Mouse (Mus musculus): ENCODE measurements around the gene Olfm2. TPM values are rescaled to one million over a fixed set of nuclear protein-coding genes. Genes with fewer than 3 reads are reported as not detected.

Gene Olfm2
- total RNA-seq, 1 experiment, result 2.2 TPM

DNA sequence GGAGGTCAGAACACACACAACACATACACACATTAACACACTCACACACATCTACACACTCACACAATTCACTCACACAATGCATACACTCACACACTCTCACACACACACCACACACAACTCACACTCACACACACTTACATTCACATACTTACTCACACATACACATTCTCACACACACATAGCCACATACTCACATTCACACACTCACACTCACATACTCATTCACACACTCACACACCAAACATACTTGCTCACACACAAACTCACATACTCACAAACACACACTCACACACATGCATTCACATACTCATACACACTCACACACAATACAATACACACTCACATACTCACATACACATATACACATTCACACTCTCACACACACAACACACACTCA lies 40.7 kb downstream of the Olfm2 start:
- no peak overlapping the region for H3K27ac ChIP-seq (ENCODE audit: insufficient read depth, low read depth, low read length, poor library complexity, severe bottlenecking)
- H3K36me3 ChIP-seq (ENCODE audit: control insufficient read depth, insufficient read depth, low read length, poor library complexity, severe bottlenecking), result no peaks in the 10 kb centered on the region
- no peak for DNase-seq (ENCODE audit: low read depth, low spot score)
- H3K9ac ChIP-seq (ENCODE audit: insufficient read depth, low read depth, low read length, poor library complexity, severe bottlenecking), result no peak overlapping the region
- no peak overlapping the region for H3K4me3 ChIP-seq (ENCODE audit: insufficient read depth in 1 of 2, low read depth in 1 of 2, low read length in 2 of 2, poor library complexity in 1 of 2, severe bottlenecking in 1 of 2)
- no peaks in the 10 kb centered on the region for H3K9me3 ChIP-seq (ENCODE audit: control insufficient read depth, insufficient read depth, low read depth, low read length)
- in situ Hi-C loops (cut with MboI; ENCODE audit: low sequenced_read_pairs in 2 of 2, unreplicated experiment in 2 of 2), result no loop called here
- TF ChIP-seq HCFC1 (IDR thresholded peaks at IDR 0.05; ENCODE audit: borderline replicate concordance, insufficient read depth, low read length) (no peak), CHD2 (IDR thresholded peaks at IDR 0.05; ENCODE audit: low read depth, low read length) (no peak), ZNF384 (IDR thresholded peaks at IDR 0.05; ENCODE audit: low read depth, low read length) (no peak), ZC3H11A (IDR thresholded peaks at IDR 0.05; ENCODE audit: borderline replicate concordance, low read depth, low read length) (no peak), MAFK (IDR thresholded peaks at IDR 0.05; ENCODE audit: insufficient read depth, low read depth, low read length) (no peak)
- H3K4me1 ChIP-seq (ENCODE audit: control insufficient read depth in 2 of 2, insufficient read depth in 2 of 2, low read length in 2 of 2, poor library complexity in 1 of 2), result no peaks in the 10 kb centered on the region

DNA sequence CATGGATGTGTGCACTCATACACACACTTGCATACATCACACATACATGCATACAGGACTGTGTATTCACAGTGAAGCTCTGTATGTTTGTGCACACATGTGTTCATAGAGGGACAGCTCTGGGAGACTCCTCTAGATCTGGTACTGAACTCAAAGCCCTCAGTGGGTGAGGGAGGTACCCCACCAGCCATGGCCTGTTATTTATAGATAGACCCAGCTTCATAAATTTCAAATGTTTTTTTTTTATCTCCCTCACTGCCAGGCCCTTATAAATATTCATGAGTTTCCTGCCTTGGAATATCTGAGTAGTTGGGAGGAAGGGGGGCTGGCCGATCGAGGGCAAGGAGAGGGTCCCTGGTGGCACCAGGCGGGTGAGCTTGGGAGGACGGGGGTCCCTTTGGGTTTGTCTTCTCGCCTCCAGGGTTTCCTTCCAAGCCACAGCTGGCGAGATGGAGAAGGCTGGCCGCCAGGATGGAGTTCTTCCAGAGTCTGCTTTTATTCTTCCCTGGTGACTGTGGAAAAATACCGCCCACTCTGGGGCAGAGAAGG lies 42.2 kb downstream of the Olfm2 start:
- H3K27ac ChIP-seq (ENCODE audit: insufficient read depth, low read depth, low read length, poor library complexity, severe bottlenecking), result no peak overlapping the region
- TF ChIP-seq ZNF384 (IDR thresholded peaks at IDR 0.05; ENCODE audit: low read depth, low read length) (no peak), CHD2 (IDR thresholded peaks at IDR 0.05; ENCODE audit: low read depth, low read length) (no peak), HCFC1 (IDR thresholded peaks at IDR 0.05; ENCODE audit: borderline replicate concordance, insufficient read depth, low read length) (no peak), MAFK (IDR thresholded peaks at IDR 0.05; ENCODE audit: insufficient read depth, low read depth, low read length) (no peak), ZC3H11A (IDR thresholded peaks at IDR 0.05; ENCODE audit: borderline replicate concordance, low read depth, low read length) (no peak)
- no peak for DNase-seq (ENCODE audit: low read depth, low spot score)
- in situ Hi-C loops (cut with MboI; ENCODE audit: low sequenced_read_pairs in 2 of 2, unreplicated experiment in 2 of 2), result no loop called here
- H3K36me3 ChIP-seq (ENCODE audit: control insufficient read depth, insufficient read depth, low read length, poor library complexity, severe bottlenecking), result no peaks in the 10 kb centered on the region
- H3K9me3 ChIP-seq (ENCODE audit: control insufficient read depth, insufficient read depth, low read depth, low read length), result no peaks in the 10 kb centered on the region
- no peak overlapping the region for H3K4me3 ChIP-seq (ENCODE audit: insufficient read depth in 1 of 2, low read depth in 1 of 2, low read length in 2 of 2, poor library complexity in 1 of 2, severe bottlenecking in 1 of 2)
- H3K4me1 ChIP-seq (ENCODE audit: control insufficient read depth in 2 of 2, insufficient read depth in 2 of 2, low read length in 2 of 2, poor library complexity in 1 of 2), result no peaks in the 10 kb centered on the region
- H3K9ac ChIP-seq (ENCODE audit: insufficient read depth, low read depth, low read length, poor library complexity, severe bottlenecking), result no peak overlapping the region

DNA sequence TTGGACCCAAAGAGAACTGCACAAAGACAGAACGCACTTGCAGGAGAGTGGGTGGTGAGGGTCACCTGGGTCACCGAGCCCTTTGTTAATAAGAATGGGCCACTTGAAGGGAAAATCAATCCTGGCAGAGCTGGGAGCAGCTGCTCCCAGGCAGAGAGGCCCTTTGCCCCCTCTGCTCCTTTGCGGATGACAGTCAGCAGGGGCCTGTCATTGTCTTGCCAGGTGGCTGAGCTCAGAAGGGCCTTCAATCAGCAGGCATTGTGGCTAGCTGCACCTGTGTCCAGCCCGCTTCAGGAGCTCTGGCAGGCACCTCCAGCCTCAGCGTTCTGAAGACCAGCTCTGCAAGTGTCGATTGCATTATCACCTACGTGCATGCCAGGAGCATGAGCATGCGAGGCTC lies 48.7 kb downstream of the Olfm2 start:
- TF ChIP-seq HCFC1 (IDR thresholded peaks at IDR 0.05; ENCODE audit: borderline replicate concordance, insufficient read depth, low read length), result no peak
- no peak for TF ChIP-seq CHD2 (IDR thresholded peaks at IDR 0.05; ENCODE audit: low read depth, low read length)
- TF ChIP-seq MAFK (IDR thresholded peaks at IDR 0.05; ENCODE audit: insufficient read depth, low read depth, low read length), result no peak
- TF ChIP-seq ZC3H11A (IDR thresholded peaks at IDR 0.05; ENCODE audit: borderline replicate concordance, low read depth, low read length), result no peak
- TF ChIP-seq ZNF384 (IDR thresholded peaks at IDR 0.05; ENCODE audit: low read depth, low read length), result no peak
- H3K4me1 ChIP-seq (ENCODE audit: control insufficient read depth in 2 of 2, insufficient read depth in 2 of 2, low read length in 2 of 2, poor library complexity in 1 of 2), result no peaks in the 10 kb centered on the region; a peak in 1 of 4 replicates
- no peaks in the 10 kb centered on the region for H3K9me3 ChIP-seq (ENCODE audit: control insufficient read depth, insufficient read depth, low read depth, low read length)

DNA sequence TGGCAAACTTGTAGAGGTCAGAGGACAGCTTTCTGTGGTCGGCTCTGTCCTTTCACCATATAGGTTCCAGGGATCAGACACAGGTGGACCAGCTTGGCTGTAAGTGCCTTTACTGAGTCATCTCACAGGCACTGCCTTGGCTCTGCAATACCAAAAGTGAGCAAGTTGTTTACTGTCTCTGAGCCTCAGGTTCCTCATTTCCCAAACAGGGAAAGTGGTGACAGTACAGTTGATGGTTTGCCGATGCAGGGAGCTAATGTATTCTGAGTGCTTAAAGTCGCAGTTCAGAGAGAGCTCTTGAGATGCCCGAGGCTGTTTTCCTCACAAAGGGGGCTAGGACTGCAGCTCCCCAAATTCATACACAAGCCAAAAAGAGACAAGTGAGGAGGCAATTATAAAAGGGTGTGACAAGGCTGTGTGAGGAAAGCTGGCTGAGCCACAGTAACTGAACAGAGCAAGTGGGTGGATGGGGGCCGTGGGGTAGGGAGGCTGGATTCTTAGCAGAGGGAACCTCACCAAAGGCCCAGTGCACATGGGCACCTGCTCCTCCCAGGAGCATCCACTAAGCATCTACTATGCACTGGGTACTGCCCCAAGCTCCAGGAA lies 49.9 kb downstream of the Olfm2 start:
- no peak overlapping the region for H3K4me3 ChIP-seq (ENCODE audit: insufficient read depth in 1 of 2, low read depth in 1 of 2, low read length in 2 of 2, poor library complexity in 1 of 2, severe bottlenecking in 1 of 2)
- in situ Hi-C loops (cut with MboI; ENCODE audit: low sequenced_read_pairs in 2 of 2, unreplicated experiment in 2 of 2), result no loop called here

More for the DNA sequence above, 48.7 kb downstream of the Olfm2 start:
- no peak overlapping the region for H3K27ac ChIP-seq (ENCODE audit: insufficient read depth, low read depth, low read length, poor library complexity, severe bottlenecking)
- in situ Hi-C loops (cut with MboI; ENCODE audit: low sequenced_read_pairs in 2 of 2, unreplicated experiment in 2 of 2), result no loop called here
- H3K9ac ChIP-seq (ENCODE audit: insufficient read depth, low read depth, low read length, poor library complexity, severe bottlenecking), result no peak overlapping the region
- no peak overlapping the region for H3K4me3 ChIP-seq (ENCODE audit: insufficient read depth in 1 of 2, low read depth in 1 of 2, low read length in 2 of 2, poor library complexity in 1 of 2, severe bottlenecking in 1 of 2)
- DNase-seq (ENCODE audit: low read depth, low spot score), result no peak
- no peaks in the 10 kb centered on the region for H3K36me3 ChIP-seq (ENCODE audit: control insufficient read depth, insufficient read depth, low read length, poor library complexity, severe bottlenecking)

More for the DNA sequence above, 49.9 kb downstream of the Olfm2 start:
- no peaks in the 10 kb centered on the region for H3K9me3 ChIP-seq (ENCODE audit: control insufficient read depth, insufficient read depth, low read depth, low read length)
- no peak overlapping the region for H3K9ac ChIP-seq (ENCODE audit: insufficient read depth, low read depth, low read length, poor library complexity, severe bottlenecking)
- H3K36me3 ChIP-seq (ENCODE audit: control insufficient read depth, insufficient read depth, low read length, poor library complexity, severe bottlenecking), result no peaks in the 10 kb centered on the region
- TF ChIP-seq MAFK (IDR thresholded peaks at IDR 0.05; ENCODE audit: insufficient read depth, low read depth, low read length) (no peak), CHD2 (IDR thresholded peaks at IDR 0.05; ENCODE audit: low read depth, low read length) (no peak), ZC3H11A (IDR thresholded peaks at IDR 0.05; ENCODE audit: borderline replicate concordance, low read depth, low read length) (no peak), ZNF384 (IDR thresholded peaks at IDR 0.05; ENCODE audit: low read depth, low read length) (no peak), HCFC1 (IDR thresholded peaks at IDR 0.05; ENCODE audit: borderline replicate concordance, insufficient read depth, low read length) (no peak)
- DNase-seq (ENCODE audit: low read depth, low spot score), result no peak
- no peaks in the 10 kb centered on the region; a peak in 1 of 4 replicates for H3K4me1 ChIP-seq (ENCODE audit: control insufficient read depth in 2 of 2, insufficient read depth in 2 of 2, low read length in 2 of 2, poor library complexity in 1 of 2)
- H3K27ac ChIP-seq (ENCODE audit: insufficient read depth, low read depth, low read length, poor library complexity, severe bottlenecking), result no peak overlapping the region

All from ES-E14 (cell line).